Mouse (Mus musculus) kidney, adult 2 months (tissue): Measurements from ENCODE around the gene Mettl23. TPM values are rescaled to one million over a fixed set of nuclear protein-coding genes. Genes with fewer than 3 reads are reported as not detected.

Experiments
- DNase-seq: peaks from one replicate; pipeline ENCODE4 v3.0.0; 2021
- H3K27ac ChIP-seq: fragments of 200-500 bp; 2 replicates; pipeline ENCODE4 v1.5.1; 2012; ENCODE audit warnings: low read depth, low read length, control low read depth, inconsistent platforms; ENCODE audit not compliant: insufficient read depth
- H3K27me3 ChIP-seq: fragments of 200-500 bp; replicated peaks from 2 replicates; pipeline ENCODE4 v1.6.1; 2012; ENCODE audit warnings: mild to moderate bottlenecking, moderate library complexity, low read length, inconsistent platforms; ENCODE audit not compliant: control insufficient read depth, insufficient read depth
- H3K36me3 ChIP-seq: fragments of 200-500 bp; 2 replicates; pipeline ENCODE4 v1.6.1; 2012; ENCODE audit warnings: mild to moderate bottlenecking, moderate library complexity, low read length, inconsistent platforms; ENCODE audit not compliant: control insufficient read depth, insufficient read depth
- H3K4me1 ChIP-seq: fragments of 200-500 bp; 2 replicates; pipeline ENCODE4 v1.6.1; 2011; ENCODE audit warnings: low read length; ENCODE audit not compliant: control insufficient read depth, insufficient read depth
- H3K4me3 ChIP-seq: fragments of 200-500 bp; 2 replicates; pipeline ENCODE4 v1.5.1; 2011; ENCODE audit warnings: mild to moderate bottlenecking, low read depth, low read length, control low read depth; ENCODE audit not compliant: insufficient read depth
- CTCF ChIP-seq: fragments of 200-500 bp; conservative IDR thresholded peaks from 2 replicates; pipeline ENCODE4 v1.5.1; 2011; ENCODE audit warnings: low read depth, mild to moderate bottlenecking, control low read depth, low read length, moderate library complexity, mixed read lengths; ENCODE audit not compliant: insufficient read depth, insufficient read length
- POLR2A ChIP-seq: fragments of 200-500 bp; IDR thresholded peaks from one replicate; pipeline ENCODE4 v1.6.1; 2011; ENCODE audit warnings: low read depth, low read length, control low read depth
- WGBS: fragments of 180-500 bp; shearing (Covaris S2); methylation state at CpG from one replicate; pipeline ENCODE4 v1.1.7; 2018; 5-methylcytosine and 5-hydroxymethylcytosine counted together
- polyA plus RNA-seq: library from polyadenylated mRNA; depleted of rRNA; stranded (reverse); fragments of >200 nt; gene quantifications from 2 replicates; pipeline ENCODE4 v1.2.3, GENCODE M21; 2012

Mettl23 gene
- polyA plus RNA-seq, 1 experiment, result 32.8 TPM

DNA sequence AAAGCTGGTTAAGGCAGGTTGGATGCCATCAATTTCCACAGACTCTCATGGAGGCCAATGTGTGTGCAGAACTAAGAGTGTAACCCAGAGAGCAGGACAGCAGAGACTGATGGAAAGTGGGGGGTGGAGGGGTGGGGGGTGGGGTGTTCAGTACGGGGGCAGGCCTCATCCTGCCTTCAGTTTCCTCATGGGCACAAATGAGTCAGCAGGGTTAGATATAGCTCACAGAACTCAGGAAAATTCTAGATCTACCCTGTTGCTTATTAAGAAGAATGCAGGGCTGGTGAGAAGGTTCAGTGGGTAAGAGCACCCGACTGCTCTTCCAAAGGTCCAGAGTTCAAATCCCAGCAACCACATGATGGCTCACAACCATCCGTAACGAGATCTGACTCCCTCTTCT is 26.6 kb downstream of the Mettl23 start:
- WGBS, result 57% methylated on average over 4 of the region's 4 CpGs
- TF ChIP-seq CTCF, result no peak
- no peak for TF ChIP-seq POLR2A
- Histone ChIP-seq H3K27ac (peak overlapping the region; percentile 60), H3K27me3 (no peaks in the 10 kb centered on the region), H3K4me3 (no peak overlapping the region), H3K4me1 (peaks cover 4% of the 10 kb centered on the region; the same call in 1 of the 2 replicates), H3K36me3 (peaks cover 2% of the 10 kb centered on the region)
- DNase-seq, result no peak

DNA sequence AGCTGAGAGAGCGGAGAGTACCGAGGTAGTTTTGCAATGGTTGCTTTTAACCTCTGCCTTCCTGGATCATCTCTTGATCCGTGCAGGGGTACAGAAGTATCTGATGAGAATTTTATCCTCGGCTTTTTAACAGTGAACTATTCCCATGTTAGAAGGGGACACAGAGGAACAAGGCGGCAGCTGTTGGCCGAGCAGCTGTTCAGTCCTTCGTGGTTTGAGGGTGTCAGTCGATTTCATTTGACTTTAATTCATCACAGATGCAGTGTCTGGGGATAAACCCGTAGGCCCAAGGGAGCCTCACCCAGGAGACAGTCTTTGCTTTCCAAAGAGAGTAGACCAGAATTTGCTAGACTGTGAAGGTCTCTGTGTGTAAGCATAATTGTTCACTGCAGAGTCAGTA is 28.5 kb downstream of the Mettl23 start:
- 88% methylated on average over 9 of the region's 9 CpGs for WGBS
- Histone ChIP-seq H3K27ac (no peak overlapping the region), H3K4me3 (no peak overlapping the region), H3K4me1 (no peaks in the 10 kb centered on the region; the same call in 1 of the 2 replicates), H3K27me3 (no peaks in the 10 kb centered on the region), H3K36me3 (peaks cover 2% of the 10 kb centered on the region)
- TF ChIP-seq POLR2A, result no peak
- TF ChIP-seq CTCF, result no peak
- DNase-seq, result no peak

DNA sequence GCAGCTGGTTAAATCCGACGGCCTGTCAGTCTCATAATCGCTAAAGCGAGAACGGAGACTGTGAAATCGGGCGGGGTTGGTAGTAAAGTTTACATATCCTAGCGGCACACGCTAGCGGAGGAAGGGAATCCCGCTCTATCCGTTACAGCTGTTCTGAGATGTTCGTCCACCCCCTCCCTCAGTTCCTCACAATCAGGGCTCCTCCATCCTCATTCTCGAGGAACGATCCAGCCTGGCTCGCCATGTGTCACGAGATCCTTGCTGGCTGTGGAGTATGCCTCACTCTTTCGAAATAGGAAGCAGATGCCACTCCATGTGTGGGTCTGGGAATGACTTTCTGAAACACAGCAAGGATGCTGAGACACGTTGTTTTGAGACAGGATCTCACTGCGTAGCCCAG is 30.9 kb downstream of the Mettl23 start:
- H3K27me3 ChIP-seq, result no peaks in the 10 kb centered on the region
- H3K27ac ChIP-seq, result no peak overlapping the region
- no peak for DNase-seq
- peaks cover 2% of the 10 kb centered on the region for H3K36me3 ChIP-seq
- TF ChIP-seq CTCF, result no peak
- no peak for TF ChIP-seq POLR2A
- WGBS, result 89% methylated on average over 20 of the region's 20 CpGs
- no peak overlapping the region for H3K4me3 ChIP-seq
- no peaks in the 10 kb centered on the region; the same call in 1 of the 2 replicates for H3K4me1 ChIP-seq

DNA sequence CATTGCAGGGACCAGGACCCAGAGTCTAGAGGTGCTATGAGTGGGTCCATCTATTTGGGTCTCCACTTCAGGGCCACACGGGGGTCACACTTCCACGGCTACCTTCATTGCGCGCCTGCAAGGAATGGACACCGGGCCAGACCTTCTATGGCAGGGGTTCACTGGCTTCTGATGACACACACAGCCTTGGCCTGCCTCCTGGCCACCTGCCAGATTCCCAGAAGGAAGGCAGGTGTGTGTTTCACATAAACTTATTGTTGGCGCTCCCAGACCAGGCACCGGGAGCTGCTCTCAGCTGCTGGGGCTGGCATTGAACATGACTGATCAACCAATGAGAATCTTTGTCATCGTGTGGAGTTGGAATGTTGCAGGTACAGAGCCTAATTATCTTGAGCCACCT is 35.4 kb downstream of the Mettl23 start:
- H3K36me3 ChIP-seq, result no peaks in the 10 kb centered on the region; the same call in 1 of the 2 replicates
- H3K27me3 ChIP-seq, result no peaks in the 10 kb centered on the region
- H3K4me3 ChIP-seq, result no peak overlapping the region
- no peak for TF ChIP-seq POLR2A
- TF ChIP-seq CTCF, result no peak
- no peaks in the 10 kb centered on the region for H3K4me1 ChIP-seq
- DNase-seq, result no peak
- H3K27ac ChIP-seq, result no peak overlapping the region
- 75% methylated on average over 8 of the region's 8 CpGs for WGBS

DNA sequence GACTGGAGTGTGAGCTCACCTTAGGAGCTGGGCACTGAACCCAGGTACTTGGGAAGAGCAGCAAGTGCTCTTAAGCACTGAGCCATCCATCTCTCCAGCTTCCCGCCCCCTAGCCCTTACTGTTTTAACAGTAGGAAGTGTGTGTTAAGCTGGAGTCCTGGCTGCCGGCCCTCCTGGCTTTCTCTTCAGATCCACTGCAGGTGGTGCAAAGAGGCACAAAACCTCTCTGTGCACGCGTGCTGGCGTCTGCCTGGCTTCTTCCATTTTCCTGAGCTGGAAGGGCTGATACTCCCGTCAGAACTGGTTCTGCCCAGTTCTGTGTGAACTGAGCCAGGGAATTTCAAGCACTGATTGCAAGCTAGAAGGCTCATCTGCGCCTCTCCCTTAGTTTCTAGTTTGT is 37.8 kb downstream of the Mettl23 start:
- H3K4me3 ChIP-seq, result no peak overlapping the region
- 66% methylated on average over 7 of the region's 7 CpGs for WGBS
- DNase-seq, result no peak
- no peaks in the 10 kb centered on the region for H3K4me1 ChIP-seq
- no peaks in the 10 kb centered on the region for H3K36me3 ChIP-seq
- H3K27me3 ChIP-seq, result no peaks in the 10 kb centered on the region
- TF ChIP-seq POLR2A (no peak), CTCF (no peak)
- H3K27ac ChIP-seq, result no peak overlapping the region

DNA sequence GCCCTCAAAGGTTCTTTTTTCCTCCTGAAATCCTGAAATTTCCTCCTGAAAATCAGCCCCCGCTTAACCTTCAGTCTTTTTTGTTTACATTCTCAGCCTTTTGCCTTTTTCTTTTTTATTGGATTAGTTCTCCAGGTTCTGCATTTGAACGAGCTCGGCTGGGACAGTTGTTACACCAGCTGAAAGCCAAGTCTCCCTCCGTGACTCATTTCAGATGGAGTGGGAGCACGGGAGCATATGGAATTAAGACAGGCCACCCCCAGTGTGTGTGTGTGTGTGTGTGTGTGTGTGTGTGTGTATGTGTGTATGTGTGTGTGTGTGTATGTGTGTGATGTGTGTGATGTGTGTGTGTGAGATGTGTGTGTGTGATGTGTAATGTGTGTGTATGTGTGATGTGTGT is 38.4 kb downstream of the Mettl23 start:
- no peaks in the 10 kb centered on the region for H3K36me3 ChIP-seq
- H3K27ac ChIP-seq, result no peak overlapping the region
- H3K27me3 ChIP-seq, result no peaks in the 10 kb centered on the region
- no peaks in the 10 kb centered on the region for H3K4me1 ChIP-seq
- DNase-seq, result no peak
- 79% methylated on average over 5 of the region's 5 CpGs for WGBS
- no peak overlapping the region for H3K4me3 ChIP-seq
- TF ChIP-seq POLR2A (no peak), CTCF (no peak)

DNA sequence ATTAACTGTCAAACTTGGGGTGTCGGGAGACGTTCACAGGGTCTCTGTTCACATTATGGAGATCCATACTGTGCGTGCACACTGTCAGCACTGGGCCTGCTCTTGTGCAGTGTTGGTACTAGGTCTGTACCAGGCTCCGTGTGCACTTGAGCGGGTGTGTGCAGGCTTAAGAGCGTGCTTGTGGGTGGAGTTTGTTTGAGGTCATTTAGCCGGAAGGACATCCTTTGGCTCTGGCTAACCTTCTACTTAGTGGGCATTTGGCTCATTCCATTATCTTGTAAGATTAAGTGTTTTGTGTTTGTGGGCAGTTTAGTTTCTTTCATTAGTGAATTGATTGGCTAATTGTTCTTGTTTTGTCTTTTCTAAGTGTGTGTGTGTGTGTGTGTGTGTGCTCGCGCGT is 39.4 kb downstream of the Mettl23 start:
- DNase-seq, result no peak
- no peak overlapping the region for H3K4me3 ChIP-seq
- no peak for TF ChIP-seq CTCF
- no peak for TF ChIP-seq POLR2A
- H3K36me3 ChIP-seq, result no peaks in the 10 kb centered on the region
- 87% methylated on average over 10 of the region's 10 CpGs for WGBS
- H3K27me3 ChIP-seq, result no peaks in the 10 kb centered on the region
- H3K27ac ChIP-seq, result no peak overlapping the region
- H3K4me1 ChIP-seq, result no peaks in the 10 kb centered on the region

DNA sequence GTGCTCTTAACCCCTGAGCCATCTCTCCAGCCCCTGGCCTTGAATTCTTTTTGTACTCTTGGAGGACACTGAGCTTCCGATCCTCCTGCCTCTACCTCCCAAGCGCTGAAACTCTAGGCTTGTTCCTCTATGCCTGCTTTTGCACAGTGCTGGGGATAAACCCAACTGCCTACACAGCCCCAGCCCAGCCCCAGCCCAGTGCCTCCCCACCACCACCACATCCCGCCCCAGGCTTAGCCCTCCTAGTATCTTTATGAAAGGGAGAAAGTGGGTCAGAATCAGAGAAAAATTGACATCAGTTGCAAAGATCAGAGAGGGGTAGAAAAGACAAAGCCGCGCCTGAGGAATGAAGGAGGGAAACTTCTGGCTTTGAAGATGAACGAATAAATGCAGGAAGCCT is 41.0 kb downstream of the Mettl23 start:
- DNase-seq, result no peak
- H3K27me3 ChIP-seq, result no peaks in the 10 kb centered on the region
- no peaks in the 10 kb centered on the region for H3K4me1 ChIP-seq
- WGBS, result 90% methylated on average over 6 of the region's 6 CpGs
- TF ChIP-seq CTCF, result no peak
- no peak overlapping the region for H3K4me3 ChIP-seq
- no peak overlapping the region for H3K27ac ChIP-seq
- no peaks in the 10 kb centered on the region for H3K36me3 ChIP-seq
